ENCODE assay signal across 10 mouse cellular contexts in genomic region chr1:62696312-62696982, GRCm38 (mm10). TPM values are rescaled to one million over a fixed set of nuclear protein-coding genes. Genes with fewer than 3 reads are reported as not detected.
DNase-seq lines count a peak whose midpoint lies in the region; ATAC-seq and TF ChIP-seq lines count a peak whose summit lies in the region.
"Had no signal": no experiment of that assay in that cellular context is flagged by ENCODE, and none has a peak within 500 bp of the region (broad histone marks: within the 10 kb centered on the region; RNA-seq: fewer than 3 reads in every experiment).

No protein-coding gene starts in this region.

- ATAC-seq in heart, embryonic 12.5 days (ENCODE audit: insufficient number of reproducible peaks, low FRiP score): no peak
- no peak for ATAC-seq in lung, embryonic 16.5 days (ENCODE audit: low read depth)
- ATAC-seq in hindbrain, embryonic 15.5 days (ENCODE audit: low FRiP score, low read depth): 0 out of 2 replicates have a peak, but pooled peaks have one; percentile 45
- peak; percentile 57 for ATAC-seq in midbrain, embryonic 15.5 days (replicated peaks)

- no peak for TF ChIP-seq POLR2A in lung, adult 2 months (IDR thresholded peaks at IDR 0.05; ENCODE audit: borderline replicate concordance, extremely low read depth, low read depth, low read length)

- DNase-seq in heart, adult 9 months (ENCODE audit: low spot score in 2 of 2): no peak
- DNase-seq in lung, adult 2 months: no peak
- DNase-seq in right cerebral cortex, adult 2 months (ENCODE audit: low spot score in 2 of 2): no peak
- no peak for DNase-seq in adrenal gland, postnatal 25 days
- DNase-seq: cerebellum, adult 8-10 months; heart, adult 2 months had no signal

- no peaks in the 10 kb centered on the region for H3K36me3 ChIP-seq in heart, embryonic 12.5 days
- H3K36me3 ChIP-seq in lung, embryonic 16.5 days (ENCODE audit: control insufficient read depth, insufficient read depth, low read length): no peaks in the 10 kb centered on the region
- no peaks in the 10 kb centered on the region for H3K36me3 ChIP-seq in hindbrain, embryonic 15.5 days
- no peaks in the 10 kb centered on the region for H3K36me3 ChIP-seq in midbrain, embryonic 15.5 days (replicated peaks)

- peak overlapping the region; percentile 40 for H3K4me2 ChIP-seq in heart, embryonic 12.5 days
- H3K4me2 ChIP-seq in lung, embryonic 16.5 days (ENCODE audit: low read depth, low read length): peak overlapping the region; percentile 24
- peak overlapping the region; percentile 32 for H3K4me2 ChIP-seq in hindbrain, embryonic 15.5 days
- peak overlapping the region; percentile 35 for H3K4me2 ChIP-seq in midbrain, embryonic 15.5 days

- peaks cover 8% of the 10 kb centered on the region for H3K4me1 ChIP-seq in heart, embryonic 12.5 days (replicated peaks)
- H3K4me1 ChIP-seq in lung, embryonic 16.5 days (replicated peaks; ENCODE audit: control insufficient read depth, insufficient read depth, low read length): peaks cover 8% of the 10 kb centered on the region
- no peaks in the 10 kb centered on the region for H3K4me1 ChIP-seq in lung, adult 2 months (ENCODE audit: control insufficient read depth, insufficient read depth, low read length)
- peaks cover 17% of the 10 kb centered on the region; the same call in 1 of the 2 replicates for H3K4me1 ChIP-seq in hindbrain, embryonic 15.5 days (replicated peaks)
- H3K4me1 ChIP-seq in midbrain, embryonic 15.5 days: peaks cover 7% of the 10 kb centered on the region

- H3K9me3 ChIP-seq in heart, embryonic 12.5 days (replicated peaks): no peaks in the 10 kb centered on the region
- H3K9me3 ChIP-seq in lung, embryonic 16.5 days (ENCODE audit: control insufficient read depth, low read length): no peaks in the 10 kb centered on the region
- H3K9me3 ChIP-seq in hindbrain, embryonic 15.5 days: no peaks in the 10 kb centered on the region
- H3K9me3 ChIP-seq in midbrain, embryonic 15.5 days: no peaks in the 10 kb centered on the region

- no peak overlapping the region for H3K27ac ChIP-seq in heart, embryonic 12.5 days (ENCODE audit: poor library complexity, severe bottlenecking)
- H3K27ac ChIP-seq in lung, embryonic 16.5 days (ENCODE audit: low read length): no peak overlapping the region
- no peak overlapping the region; the same call in 1 of the 2 replicates for H3K27ac ChIP-seq in hindbrain, embryonic 15.5 days (replicated peaks)
- H3K27ac ChIP-seq in midbrain, embryonic 15.5 days: 0 out of 2 replicates have a peak overlapping the region, but pooled peaks have one; percentile 46
- H3K27ac ChIP-seq: heart, adult 2 months had no signal

- 49% methylated on average over 6 of the region's 6 CpGs for WGBS in heart, embryonic 12.5 days
- WGBS in lung, embryonic 16.5 days: 47% methylated on average over 6 of the region's 6 CpGs
- WGBS in lung, adult 2 months: 43% methylated on average over 6 of the region's 6 CpGs
- WGBS in hindbrain, embryonic 15.5 days: 60% methylated on average over 6 of the region's 6 CpGs
- 49% methylated on average over 6 of the region's 6 CpGs for WGBS in midbrain, embryonic 15.5 days

- no peaks in the 10 kb centered on the region for H3K27me3 ChIP-seq in heart, embryonic 12.5 days (replicated peaks)
- H3K27me3 ChIP-seq in lung, embryonic 16.5 days (ENCODE audit: control insufficient read depth, insufficient read depth, low read depth, low read length): no peaks in the 10 kb centered on the region
- peaks cover 10% of the 10 kb centered on the region; the same call in 1 of the 2 replicates for H3K27me3 ChIP-seq in hindbrain, embryonic 15.5 days
- peaks cover 11% of the 10 kb centered on the region; the same call in 1 of the 2 replicates for H3K27me3 ChIP-seq in midbrain, embryonic 15.5 days (replicated peaks)

- H3K9ac ChIP-seq in heart, embryonic 12.5 days: no peak overlapping the region
- no peak overlapping the region for H3K9ac ChIP-seq in lung, embryonic 16.5 days (ENCODE audit: low read length)
- H3K9ac ChIP-seq in hindbrain, embryonic 15.5 days: no peak overlapping the region
- H3K9ac ChIP-seq in midbrain, embryonic 15.5 days: peak overlapping the region; percentile 22; the same call in 1 of the 2 replicates

- H3K4me3 ChIP-seq in heart, embryonic 12.5 days: no peak overlapping the region
- no peak overlapping the region; the same call in 1 of the 2 replicates for H3K4me3 ChIP-seq in lung, embryonic 16.5 days (ENCODE audit: low read length)
- no peak overlapping the region for H3K4me3 ChIP-seq in lung, adult 2 months (replicated peaks; ENCODE audit: extremely low read depth, low read depth, low read length)
- H3K4me3 ChIP-seq in hindbrain, embryonic 15.5 days: no peak overlapping the region
- no peak overlapping the region for H3K4me3 ChIP-seq in midbrain, embryonic 15.5 days
- H3K4me3 ChIP-seq: heart, adult 2 months had no signal

- TF ChIP-seq CTCF in lung, adult 2 months (IDR thresholded peaks at IDR 0.05; ENCODE audit: insufficient read depth, low read length): no peak

RNA-seq across cellular contexts. Expression of gene Nrp2, which starts 6.6 kb away (rescaled TPM):
- polyA plus RNA-seq in heart, embryonic 12.5 days (2016; fragmentation: Nextera tagmentation; extraction: Ambion mirVana): 6.0 and 6.2 TPM in 2 replicates
- polyA plus RNA-seq in lung, embryonic 16.5 days (2015; fragmentation: Nextera tagmentation; extraction: Ambion mirVana): 11.6 and 13.3 TPM in 2 replicates
- 21.6 and 27.8 TPM in 2 replicates for polyA plus RNA-seq in lung, adult 2 months (2012; rRNA removed)
- 28.8 and 31.5 TPM in 2 replicates for polyA plus RNA-seq in hindbrain, embryonic 15.5 days (2015; fragmentation: Nextera tagmentation; extraction: Ambion mirVana)
- polyA plus RNA-seq in midbrain, embryonic 15.5 days (2015; fragmentation: Nextera tagmentation; extraction: Ambion mirVana): 24.0 and 25.5 TPM in 2 replicates
- total RNA-seq in adrenal gland, postnatal 25 days (2021): 38.3 and 44.1 TPM in 2 replicates

Comparison
In these comparisons a context has a peak if more than half of its experiments do, and no peak if none do; other contexts are left out.
1. ATAC-seq: peak in hindbrain, embryonic 15.5 days (single experiment) and midbrain, embryonic 15.5 days (single experiment); none in heart, embryonic 12.5 days (single experiment) and lung, embryonic 16.5 days (single experiment).
2. Peak in every context shown above with its lines, with median percentiles within 50 percentile points of each other: H3K4me2 ChIP-seq.